8 mouse cellular contexts compared by ENCODE assay signal in the genomic region with DNA sequence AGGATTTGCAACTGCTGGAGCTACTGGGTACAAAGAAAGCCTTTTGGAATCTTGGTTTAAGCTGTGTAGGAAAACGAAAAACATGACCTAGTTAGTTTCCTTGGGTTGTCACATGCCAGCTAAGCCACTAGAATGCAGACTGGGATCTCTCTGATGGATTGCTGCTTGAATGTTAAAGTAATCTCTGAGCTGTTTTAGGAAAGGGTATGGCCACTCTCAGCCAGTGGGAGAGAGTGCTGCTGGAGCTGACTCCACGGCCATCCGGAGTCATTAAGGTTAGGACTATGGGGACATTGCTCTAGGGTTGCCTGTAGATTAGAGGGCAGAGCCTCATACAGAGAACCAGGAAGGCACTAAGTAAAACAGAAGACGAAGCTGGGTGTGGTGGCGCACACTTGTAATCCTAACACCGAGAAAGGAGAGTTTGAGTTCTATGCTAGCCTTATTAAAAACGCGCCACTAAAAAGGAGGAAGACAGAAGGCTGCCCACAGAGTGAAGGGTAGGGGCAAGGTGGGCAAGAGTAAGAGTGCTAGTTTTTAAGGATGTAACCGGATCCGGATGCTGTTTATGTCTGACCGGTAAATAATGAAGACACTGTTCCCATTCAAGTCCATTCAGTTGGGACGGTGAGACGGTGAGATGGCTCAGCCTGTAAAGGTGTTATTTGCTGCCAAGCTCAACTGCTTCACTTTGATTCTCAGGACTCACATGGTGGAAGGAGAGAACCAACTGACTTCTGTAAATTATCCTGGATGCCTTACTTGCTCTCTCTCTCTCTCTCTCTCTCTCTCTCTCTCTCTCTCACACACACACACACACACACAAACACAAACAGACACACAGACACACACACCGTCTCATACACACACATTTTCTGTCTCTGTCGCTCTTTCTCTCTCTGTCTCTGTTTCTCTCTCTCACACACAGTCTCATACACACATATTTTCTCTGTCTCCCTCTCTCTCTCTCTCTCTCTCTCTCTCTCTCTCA. TPM values are rescaled to one million over a fixed set of nuclear protein-coding genes. Genes with fewer than 3 reads are reported as not detected.
DNase-seq lines count a peak whose midpoint lies in the region; ATAC-seq and TF ChIP-seq lines count a peak whose summit lies in the region.

No protein-coding gene starts in this region.

- H3K9ac ChIP-seq in forebrain, embryonic 13.5 days: peak overlapping the region; percentile 69
- 0 out of 2 replicates have a peak overlapping the region, but pooled peaks have one; percentile 7 for H3K9ac ChIP-seq in intestine, postnatal 0 days (ENCODE audit: low read depth, low read length)
- H3K9ac ChIP-seq in stomach, embryonic 14.5 days (replicated peaks; ENCODE audit: low read depth, low read length): peak overlapping the region; percentile 33; the same call in 1 of the 2 replicates

- TF ChIP-seq CTCF in layer of hippocampus, adult 2 months (conservative IDR thresholded peaks at IDR 0.05): no peak
- no peak for TF ChIP-seq CTCF in intestine, postnatal 0 days (IDR thresholded peaks at IDR 0.05; ENCODE audit: low read depth)

- peak overlapping the region; percentile 95 for H3K27ac ChIP-seq in layer of hippocampus, adult 2 months
- peak overlapping the region; percentile 97 for H3K27ac ChIP-seq in forebrain, embryonic 13.5 days
- peak overlapping the region; percentile 88 for H3K27ac ChIP-seq in intestine, postnatal 0 days (ENCODE audit: low read depth, low read length)
- peak overlapping the region; percentile 98 for H3K27ac ChIP-seq in stomach, embryonic 14.5 days (ENCODE audit: low read length)

- peak overlapping the region; percentile 56 for H3K4me3 ChIP-seq in layer of hippocampus, adult 2 months
- peak overlapping the region; percentile 37 for H3K4me3 ChIP-seq in forebrain, embryonic 13.5 days
- H3K4me3 ChIP-seq in intestine, postnatal 0 days (ENCODE audit: low read depth, low read length): peak overlapping the region; percentile 18
- H3K4me3 ChIP-seq in megakaryocyte, embryonic 14.5 days (replicated peaks): peak overlapping the region; percentile 92
- H3K4me3 ChIP-seq in stomach, embryonic 14.5 days (ENCODE audit: low read depth, low read length): peak overlapping the region; percentile 18

- peak; percentile 51 for ATAC-seq in forebrain, embryonic 13.5 days
- ATAC-seq in intestine, postnatal 0 days: peak; percentile 50
- peak; percentile 54; the same call in 1 of the 2 replicates for ATAC-seq in stomach, embryonic 14.5 days (ENCODE audit: insufficient number of reproducible peaks, insufficient read depth, low FRiP score, low read depth)

- no peaks in the 10 kb centered on the region for H3K36me3 ChIP-seq in forebrain, embryonic 13.5 days (ENCODE audit: poor library complexity, severe bottlenecking)
- no peaks in the 10 kb centered on the region for H3K36me3 ChIP-seq in intestine, postnatal 0 days (ENCODE audit: control insufficient read depth, insufficient read depth)
- no peaks in the 10 kb centered on the region for H3K36me3 ChIP-seq in megakaryocyte, embryonic 14.5 days (replicated peaks; ENCODE audit: low read length)
- no peaks in the 10 kb centered on the region for H3K36me3 ChIP-seq in stomach, embryonic 14.5 days (ENCODE audit: control insufficient read depth, insufficient read depth, low read length)

- 24% methylated on average over 15 of the region's 15 CpGs for WGBS in forebrain, embryonic 13.5 days
- 29% methylated on average over 15 of the region's 15 CpGs for WGBS in intestine, postnatal 0 days
- 30% methylated on average over 15 of the region's 15 CpGs for WGBS in stomach, embryonic 14.5 days

- peaks cover 12% of the 10 kb centered on the region for H3K4me1 ChIP-seq in forebrain, embryonic 13.5 days
- no peaks in the 10 kb centered on the region for H3K4me1 ChIP-seq in intestine, postnatal 0 days (replicated peaks; ENCODE audit: control insufficient read depth, insufficient read depth, low read length)
- peaks cover 70% of the 10 kb centered on the region for H3K4me1 ChIP-seq in megakaryocyte, embryonic 14.5 days
- 0 out of 2 replicates have a peak, but pooled peaks cover 4% of the 10 kb centered on the region for H3K4me1 ChIP-seq in stomach, embryonic 14.5 days (ENCODE audit: control insufficient read depth, insufficient read depth, low read length)

- H3K4me2 ChIP-seq in forebrain, embryonic 13.5 days: peak overlapping the region; percentile 63
- peak overlapping the region; percentile 59 for H3K4me2 ChIP-seq in intestine, postnatal 0 days (replicated peaks; ENCODE audit: low read depth)
- H3K4me2 ChIP-seq in stomach, embryonic 14.5 days (replicated peaks; ENCODE audit: low read depth, low read length): peak overlapping the region; percentile 53

- no peaks in the 10 kb centered on the region for H3K9me3 ChIP-seq in forebrain, embryonic 13.5 days (replicated peaks)
- no peaks in the 10 kb centered on the region for H3K9me3 ChIP-seq in intestine, postnatal 0 days (ENCODE audit: control insufficient read depth)
- H3K9me3 ChIP-seq in megakaryocyte, embryonic 14.5 days: no peaks in the 10 kb centered on the region
- H3K9me3 ChIP-seq in stomach, embryonic 14.5 days (ENCODE audit: control insufficient read depth, low read depth, low read length): no peaks in the 10 kb centered on the region

- no peak for DNase-seq in layer of hippocampus, adult 2 months (ENCODE audit: low spot score in 2 of 2)
- DNase-seq in layer of hippocampus, adult 9-11 months: no peak
- peak; percentile 19 to 28 for DNase-seq in adrenal gland, postnatal 36 days
- DNase-seq in left cerebral cortex, postnatal 14 days (ENCODE audit: low spot score in 2 of 2): no peak

- peaks cover 16% of the 10 kb centered on the region; the same call in 1 of the 2 replicates for H3K27me3 ChIP-seq in forebrain, embryonic 13.5 days
- H3K27me3 ChIP-seq in intestine, postnatal 0 days (replicated peaks; ENCODE audit: control insufficient read depth, insufficient read depth, low read length): no peaks in the 10 kb centered on the region
- H3K27me3 ChIP-seq in megakaryocyte, embryonic 14.5 days (replicated peaks): peaks cover 14% of the 10 kb centered on the region
- 0 out of 2 replicates have a peak, but pooled peaks cover 2% of the 10 kb centered on the region for H3K27me3 ChIP-seq in stomach, embryonic 14.5 days (ENCODE audit: control insufficient read depth, insufficient read depth, low read length)

- intact Hi-C loops in left cerebral cortex, postnatal 14 days (cut with DNase I): no loop called here

RNA-seq across cellular contexts. Expression of gene Ddx3x, which starts 37.3 kb away (rescaled TPM):
- total RNA-seq in layer of hippocampus, adult 2 months (2021): 100 to 1,000 TPM; 161 to 191 TPM
- total RNA-seq in adrenal gland, postnatal 36 days (2021): 100 to 1,000 TPM; 362 to 459 TPM
- polyA plus RNA-seq in forebrain, embryonic 13.5 days (2015; fragmentation: Nextera tagmentation; extraction: Ambion mirVana): 138 and 155 TPM in 2 replicates
- 84.5 and 92.6 TPM in 2 replicates for polyA plus RNA-seq in intestine, postnatal 0 days (2015; fragmentation: Nextera tagmentation; extraction: Ambion mirVana)
- 0.35 and 5.9 TPM in 2 replicates for polyA plus RNA-seq in megakaryocyte, embryonic 14.5 days (2012; ENCODE audit: insufficient read depth, low replicate concordance)
- 147 and 156 TPM in 2 replicates for polyA plus RNA-seq in stomach, embryonic 14.5 days (2014; fragmentation: Nextera tagmentation; extraction: Ambion mirVana)
- 100 to 1,000 TPM; 134 to 186 TPM for total RNA-seq in left cerebral cortex, postnatal 14 days (2021)

Comparison
In these comparisons a context has a peak if more than half of its experiments do, and no peak if none do; other contexts are left out.
1. DNase-seq: peak in adrenal gland, postnatal 36 days (2 of 2); none in layer of hippocampus, adult 2 months (0 of 2), layer of hippocampus, adult 9-11 months (single experiment) and left cerebral cortex, postnatal 14 days (0 of 2).
2. H3K4me3 ChIP-seq: peak in every context shown above with its lines; median percentile 92 in megakaryocyte, embryonic 14.5 days; 56 in layer of hippocampus, adult 2 months; 37 in forebrain, embryonic 13.5 days; 18 in intestine, postnatal 0 days; 18 in stomach, embryonic 14.5 days.
3. H3K9ac ChIP-seq: peak in every context shown above with its lines; median percentile 69 in forebrain, embryonic 13.5 days; 33 in stomach, embryonic 14.5 days; 7 in intestine, postnatal 0 days.
4. RNA of gene Ddx3x, which starts 37.3 kb away (polyA plus RNA-seq): 147 to 156 TPM in stomach, embryonic 14.5 days, 138 to 155 TPM in forebrain, embryonic 13.5 days and 84.5 to 92.6 TPM in intestine, postnatal 0 days; 0.35 to 5.9 TPM in megakaryocyte, embryonic 14.5 days; every median in the first group is over 10 times any median in the second.
5. Peak in every context shown above with its lines, with median percentiles within 50 percentile points of each other: H3K27ac ChIP-seq, ATAC-seq and H3K4me2 ChIP-seq.